Mouse (Mus musculus) gastrocnemius, postnatal 25 days (tissue): Measurements from ENCODE around the gene Mpc1. TPM values are rescaled to one million over a fixed set of nuclear protein-coding genes. Genes with fewer than 3 reads are reported as not detected.

Source experiments
- DNase-seq: peaks from one replicate; pipeline ENCODE4 v3.0.0; 2022
- long read RNA-seq, 2 experiments: library from polyadenylated mRNA; stranded (forward); transcript quantifications; one replicate each; pipeline ENCODE4 v2.0.0; 2021
- total RNA-seq, 2 experiments: library from RNA; stranded (reverse); gene quantifications; 1 replicate in 1 of 2; 2 replicates in 1 of 2; pipeline ENCODE4 v1.2.3; 2021

The Mpc1 gene
- 100 to 1,000 TPM; 407 to 421 TPM for total RNA-seq
- long read RNA-seq, experiment 1, transcript Mpc1-202 (5 exons, 555 nt), result major isoform, 18 of 795 reads
- long read RNA-seq, experiment 1, partial matches to known transcripts, result 3 of 795 reads
- long read RNA-seq, experiment 1, other reads (novel, unspliced or antisense), result 773 of 795 reads
- long read RNA-seq, experiment 2, transcript Mpc1-202 (5 exons, 555 nt), result major isoform, 16 of 616 reads
- long read RNA-seq, experiment 2, partial matches to known transcripts, result 4 of 616 reads
- long read RNA-seq, experiment 2, other reads (novel, unspliced or antisense), result 596 of 616 reads

- DNase-seq, result peak; percentile 88
Measured at GRCm38 (mm10) chr17:8282821-8283525, at the start of gene Mpc1. TSS of gene Mpc1 (plus strand) at chr17:8282904.

GRCm38 (mm10) chr17:8233618-8234214 is 49.0 kb upstream of the Mpc1 start:
- DNase-seq, result no peak

GRCm38 (mm10) chr17:8234537-8234936 is 48.2 kb upstream of the Mpc1 start:
- no peak for DNase-seq

GRCm38 (mm10) chr17:8235743-8236142 is 47.0 kb upstream of the Mpc1 start, which contains the start of gene Ccr6:
TSS of gene Ccr6 (plus strand) at chr17:8236043.
- no peak for DNase-seq

- DNase-seq, result no peak
Measured at GRCm38 (mm10) chr17:8238012-8238710, 44.5 kb upstream of the Mpc1 start.

- DNase-seq, result no peak
Measured at GRCm38 (mm10) chr17:8239561-8239960, 43.1 kb upstream of the Mpc1 start.

GRCm38 (mm10) chr17:8240517-8240916 is 42.2 kb upstream of the Mpc1 start:
- DNase-seq, result no peak

GRCm38 (mm10) chr17:8241645-8242044 is 41.1 kb upstream of the Mpc1 start:
- DNase-seq, result no peak

- DNase-seq, result no peak
Measured at GRCm38 (mm10) chr17:8242186-8242585, 40.5 kb upstream of the Mpc1 start.

- no peak for DNase-seq
Measured at GRCm38 (mm10) chr17:8244124-8244523, 38.6 kb upstream of the Mpc1 start.

GRCm38 (mm10) chr17:8246102-8246754 is 36.5 kb upstream of the Mpc1 start:
- no peak for DNase-seq

GRCm38 (mm10) chr17:8251704-8252103 is 31.0 kb upstream of the Mpc1 start:
- DNase-seq, result no peak

GRCm38 (mm10) chr17:8254268-8254667 is 28.4 kb upstream of the Mpc1 start:
- DNase-seq, result no peak

- no peak for DNase-seq
Measured at GRCm38 (mm10) chr17:8254914-8255313, 27.8 kb upstream of the Mpc1 start.

GRCm38 (mm10) chr17:8255583-8255982 is 27.1 kb upstream of the Mpc1 start:
- no peak for DNase-seq

- no peak for DNase-seq
Measured at GRCm38 (mm10) chr17:8256982-8257381, 25.7 kb upstream of the Mpc1 start.

- peak; percentile 28 for DNase-seq
Measured at GRCm38 (mm10) chr17:8264638-8265037, 18.1 kb upstream of the Mpc1 start.

- DNase-seq, result no peak
Measured at GRCm38 (mm10) chr17:8272054-8272749, 10.5 kb upstream of the Mpc1 start.

GRCm38 (mm10) chr17:8272951-8273350 is 9.8 kb upstream of the Mpc1 start:
- DNase-seq, result no peak

- DNase-seq, result no peak
Measured at GRCm38 (mm10) chr17:8276071-8276470, 6.6 kb upstream of the Mpc1 start.

- no peak for DNase-seq
Measured at GRCm38 (mm10) chr17:8276680-8277079, 6.0 kb upstream of the Mpc1 start.
